8 mouse cellular contexts compared by ENCODE assay signal in the genomic region with DNA sequence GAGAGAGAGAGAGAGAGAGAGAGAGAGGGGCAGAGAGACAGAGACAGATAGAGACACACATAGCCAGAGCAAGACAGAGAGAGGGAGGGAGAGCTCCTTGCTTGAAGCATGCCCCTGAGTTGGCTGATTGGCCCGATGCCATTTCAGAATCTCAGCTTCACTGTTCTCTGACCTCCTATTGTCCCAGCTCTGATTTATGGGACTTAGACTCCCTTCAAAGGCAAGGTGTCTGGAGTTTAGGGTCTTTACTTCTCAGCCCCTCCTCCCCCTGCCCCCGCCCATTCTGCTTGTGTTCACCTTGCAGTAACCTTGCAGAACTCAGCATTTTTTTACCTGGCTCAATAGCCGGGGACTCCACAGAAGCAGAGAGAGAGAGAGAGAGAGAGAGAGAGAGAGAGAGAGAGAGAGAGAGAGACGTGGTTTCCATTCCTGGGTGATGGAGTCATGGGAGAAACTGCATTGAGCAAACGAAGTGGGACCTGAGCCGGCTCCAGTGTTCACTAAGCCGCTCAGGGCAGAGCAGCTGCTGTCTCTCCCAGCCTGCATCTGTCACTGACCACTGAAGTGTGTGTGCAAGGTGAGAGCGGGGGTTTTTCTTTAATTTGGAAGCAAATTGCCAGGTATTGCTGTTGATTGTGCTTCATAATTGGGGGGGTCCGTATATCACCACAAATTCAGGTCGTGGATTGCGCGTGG.
DNase-seq lines count a peak whose midpoint lies in the region; ATAC-seq and TF ChIP-seq lines count a peak whose summit lies in the region.

No protein-coding gene starts in this region.

- H3K9me3 ChIP-seq in embryonic facial prominence, embryonic 15.5 days (replicated peaks) = no peaks in the 10 kb centered on the region
- no peaks in the 10 kb centered on the region for H3K9me3 ChIP-seq in intestine, embryonic 14.5 days (ENCODE audit: control insufficient read depth, low read length)
- H3K9me3 ChIP-seq in midbrain, embryonic 11.5 days (ENCODE audit: control insufficient read depth, low read length) = no peaks in the 10 kb centered on the region
- H3K9me3 ChIP-seq in forebrain, postnatal 0 days (ENCODE audit: low read length) = no peaks in the 10 kb centered on the region

- H3K4me2 ChIP-seq in embryonic facial prominence, embryonic 15.5 days (replicated peaks) = 0 out of 2 replicates have a peak overlapping the region, but pooled peaks have one; percentile 0
- peak overlapping the region; percentile 34 for H3K4me2 ChIP-seq in intestine, embryonic 14.5 days (ENCODE audit: low read length)
- no peak overlapping the region for H3K4me2 ChIP-seq in midbrain, embryonic 11.5 days
- no peak overlapping the region for H3K4me2 ChIP-seq in forebrain, postnatal 0 days (ENCODE audit: low read depth)

- TF ChIP-seq CTCF in forebrain, postnatal 0 days (IDR thresholded peaks at IDR 0.05; ENCODE audit: low read depth) = no peak

- H3K27ac ChIP-seq in embryonic facial prominence, embryonic 15.5 days (replicated peaks) = no peak overlapping the region
- no peak overlapping the region for H3K27ac ChIP-seq in intestine, embryonic 14.5 days (ENCODE audit: low read depth)
- H3K27ac ChIP-seq in midbrain, embryonic 11.5 days (ENCODE audit: low read depth, low read length) = no peak overlapping the region
- no peak overlapping the region for H3K27ac ChIP-seq in forebrain, postnatal 0 days (ENCODE audit: low read depth, low read length)

- no peak overlapping the region for H3K4me3 ChIP-seq in embryonic facial prominence, embryonic 15.5 days (replicated peaks)
- H3K4me3 ChIP-seq in intestine, embryonic 14.5 days (ENCODE audit: low read depth, low read length) = no peak overlapping the region
- no peak overlapping the region for H3K4me3 ChIP-seq in midbrain, embryonic 11.5 days (ENCODE audit: low read depth, low read length)
- H3K4me3 ChIP-seq in forebrain, postnatal 0 days (ENCODE audit: low read depth, low read length) = no peak overlapping the region

- WGBS in embryonic facial prominence, embryonic 15.5 days = 54% methylated on average over 12 of the region's 12 CpGs
- WGBS in intestine, embryonic 14.5 days = 20% methylated on average over 12 of the region's 12 CpGs
- WGBS in midbrain, embryonic 11.5 days = 63% methylated on average over 12 of the region's 12 CpGs
- WGBS in forebrain, postnatal 0 days = 58% methylated on average over 12 of the region's 12 CpGs

- DNase-seq in adrenal gland, postnatal 14 days = peak; percentile 43
- no peak for DNase-seq in adrenal gland, postnatal 4 days (ENCODE audit: low spot score in 2 of 2)
- DNase-seq in intestine, embryonic 14.5 days (ENCODE audit: low spot score) = no peak
- DNase-seq in midbrain, embryonic 11.5 days (ENCODE audit: low spot score, missing footprints) = no peak
- DNase-seq in cerebellum, adult 18-20 months = no peak
- DNase-seq in urinary bladder, postnatal 4 days (ENCODE audit: low spot score in 2 of 2) = no peak
- DNase-seq in forebrain, postnatal 0 days = no peak

- H3K27me3 ChIP-seq in embryonic facial prominence, embryonic 15.5 days = no peaks in the 10 kb centered on the region
- H3K27me3 ChIP-seq in intestine, embryonic 14.5 days (replicated peaks; ENCODE audit: control insufficient read depth, insufficient read depth, low read length) = no peaks in the 10 kb centered on the region
- H3K27me3 ChIP-seq in midbrain, embryonic 11.5 days (ENCODE audit: control insufficient read depth, insufficient read depth, low read length) = no peaks in the 10 kb centered on the region
- H3K27me3 ChIP-seq in forebrain, postnatal 0 days (ENCODE audit: insufficient read depth, low read length) = no peaks in the 10 kb centered on the region

- no peak overlapping the region for H3K9ac ChIP-seq in embryonic facial prominence, embryonic 15.5 days
- H3K9ac ChIP-seq in intestine, embryonic 14.5 days (ENCODE audit: low read length) = 0 out of 2 replicates have a peak overlapping the region, but pooled peaks have one; percentile 13
- no peak overlapping the region for H3K9ac ChIP-seq in midbrain, embryonic 11.5 days (ENCODE audit: low read length)
- no peak overlapping the region for H3K9ac ChIP-seq in forebrain, postnatal 0 days

- peaks cover 18% of the 10 kb centered on the region; the same call in 1 of the 2 replicates for H3K4me1 ChIP-seq in embryonic facial prominence, embryonic 15.5 days
- peaks cover 25% of the 10 kb centered on the region; the same call in 1 of the 2 replicates for H3K4me1 ChIP-seq in intestine, embryonic 14.5 days (replicated peaks; ENCODE audit: control insufficient read depth, insufficient read depth, low read length)
- H3K4me1 ChIP-seq in midbrain, embryonic 11.5 days (ENCODE audit: control insufficient read depth, insufficient read depth, low read length) = no peaks in the 10 kb centered on the region
- no peaks in the 10 kb centered on the region for H3K4me1 ChIP-seq in forebrain, postnatal 0 days (ENCODE audit: insufficient read depth)

- no peaks in the 10 kb centered on the region for H3K36me3 ChIP-seq in embryonic facial prominence, embryonic 15.5 days
- H3K36me3 ChIP-seq in intestine, embryonic 14.5 days (ENCODE audit: control insufficient read depth, insufficient read depth, low read length) = no peaks in the 10 kb centered on the region
- no peaks in the 10 kb centered on the region for H3K36me3 ChIP-seq in midbrain, embryonic 11.5 days (ENCODE audit: control insufficient read depth, insufficient read depth, low read length)
- no peaks in the 10 kb centered on the region for H3K36me3 ChIP-seq in forebrain, postnatal 0 days (ENCODE audit: insufficient read depth)

- ATAC-seq in embryonic facial prominence, embryonic 15.5 days (ENCODE audit: insufficient number of reproducible peaks, low FRiP score, low TSS enrichment, low read depth) = peak; percentile 80
- ATAC-seq in intestine, embryonic 14.5 days (replicated peaks; ENCODE audit: low FRiP score, low TSS enrichment, low read depth) = peak; percentile 83; the same call in 1 of the 2 replicates
- peak; percentile 55; the same call in 1 of the 2 replicates for ATAC-seq in midbrain, embryonic 11.5 days (ENCODE audit: low FRiP score)
- no peak for ATAC-seq in forebrain, postnatal 0 days

Comparison
In these comparisons a context has a peak if more than half of its experiments do, and no peak if none do; other contexts are left out.
1. H3K4me2 ChIP-seq: peak in embryonic facial prominence, embryonic 15.5 days (single experiment) and intestine, embryonic 14.5 days (single experiment); none in midbrain, embryonic 11.5 days (single experiment) and forebrain, postnatal 0 days (single experiment).